Mouse (Mus musculus): Measurements from ENCODE around the gene Uvrag.

Gene Uvrag

DNA sequence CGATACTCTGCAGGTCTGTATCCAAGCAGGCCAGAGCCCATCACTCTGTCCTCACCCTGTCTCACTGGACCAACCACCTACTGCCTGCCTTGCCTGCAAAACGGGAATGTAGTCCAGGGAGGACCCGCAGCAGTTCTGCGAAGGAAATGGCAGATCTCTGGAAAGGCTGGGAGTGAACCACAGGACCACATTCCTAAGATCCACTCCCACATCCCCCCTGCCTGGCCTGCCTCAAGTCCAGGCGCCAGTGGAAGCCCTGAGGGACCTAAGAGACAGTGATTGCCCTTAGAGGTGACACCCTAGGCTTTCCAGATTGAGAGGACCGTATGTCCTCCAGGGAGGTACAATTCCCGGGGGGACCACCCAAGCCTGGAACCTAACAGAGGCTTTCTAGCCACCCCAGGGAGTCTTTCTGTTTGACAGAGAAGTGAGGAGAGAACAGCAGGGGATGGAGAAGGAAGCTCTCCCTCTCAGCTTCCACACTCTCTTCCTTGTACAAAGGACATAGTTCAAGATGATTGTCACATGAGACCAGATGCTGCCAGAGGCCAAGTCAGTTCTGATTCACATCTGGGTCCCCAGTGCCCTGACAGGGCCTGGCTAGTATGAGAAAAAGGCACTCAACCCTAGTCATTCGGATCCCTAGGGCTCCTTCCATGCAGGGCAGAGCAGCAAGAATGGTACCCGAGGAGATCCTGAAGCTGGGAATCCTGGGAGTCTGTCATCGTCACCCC is 31.0 kb upstream of the Uvrag start:
- peaks cover 31% of the 10 kb centered on the region for H3K27me3 ChIP-seq (ENCODE audit: insufficient read depth, low read length)
- TF ChIP-seq CTCF (conservative IDR thresholded peaks at IDR 0.05; ENCODE audit: low read length) (no peak), NANOG (IDR thresholded peaks at IDR 0.05; ENCODE audit: borderline replicate concordance, low read length) (no peak), POU5F1 (IDR thresholded peaks at IDR 0.05; ENCODE audit: borderline replicate concordance, low read length) (no peak)
- H3K9me3 ChIP-seq (ENCODE audit: low read length): no peaks in the 10 kb centered on the region
- no peak overlapping the region for H3K4me3 ChIP-seq (replicated peaks; ENCODE audit: low read length)
- no peaks in the 10 kb centered on the region for H3K36me3 ChIP-seq (ENCODE audit: insufficient read depth, low read length)
- peaks cover 27% of the 10 kb centered on the region for H3K4me1 ChIP-seq (replicated peaks; ENCODE audit: low read depth, low read length)

DNA sequence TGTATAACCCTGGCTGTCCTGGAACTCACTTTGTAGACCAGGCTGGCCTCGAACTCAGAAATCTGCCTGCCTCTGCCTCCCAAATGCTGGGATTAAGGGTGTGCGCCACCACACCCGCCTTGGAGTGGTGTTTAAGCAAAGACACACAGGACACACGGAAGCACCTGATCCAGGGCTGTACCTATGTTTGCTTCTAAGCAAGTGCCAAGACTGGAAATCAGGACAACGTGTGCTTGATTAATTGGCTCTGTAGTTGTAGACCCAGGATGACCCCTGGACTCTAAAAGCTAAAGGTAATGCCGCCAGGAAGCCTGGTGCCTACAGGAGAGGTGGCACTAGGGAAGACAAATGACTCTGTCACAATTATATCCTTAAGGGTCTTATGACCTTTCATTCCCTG is 29.6 kb upstream of the Uvrag start:
- Histone ChIP-seq H3K9me3 (ENCODE audit: low read length) (no peaks in the 10 kb centered on the region), H3K4me1 (replicated peaks; ENCODE audit: low read depth, low read length) (peaks cover 27% of the 10 kb centered on the region), H3K36me3 (ENCODE audit: insufficient read depth, low read length) (no peaks in the 10 kb centered on the region), H3K4me3 (replicated peaks; ENCODE audit: low read length) (no peak overlapping the region), H3K27me3 (ENCODE audit: insufficient read depth, low read length) (peaks cover 20% of the 10 kb centered on the region)
- TF ChIP-seq NANOG (IDR thresholded peaks at IDR 0.05; ENCODE audit: borderline replicate concordance, low read length) (no peak), CTCF (conservative IDR thresholded peaks at IDR 0.05; ENCODE audit: low read length) (no peak), POU5F1 (IDR thresholded peaks at IDR 0.05; ENCODE audit: borderline replicate concordance, low read length) (no peak)

DNA sequence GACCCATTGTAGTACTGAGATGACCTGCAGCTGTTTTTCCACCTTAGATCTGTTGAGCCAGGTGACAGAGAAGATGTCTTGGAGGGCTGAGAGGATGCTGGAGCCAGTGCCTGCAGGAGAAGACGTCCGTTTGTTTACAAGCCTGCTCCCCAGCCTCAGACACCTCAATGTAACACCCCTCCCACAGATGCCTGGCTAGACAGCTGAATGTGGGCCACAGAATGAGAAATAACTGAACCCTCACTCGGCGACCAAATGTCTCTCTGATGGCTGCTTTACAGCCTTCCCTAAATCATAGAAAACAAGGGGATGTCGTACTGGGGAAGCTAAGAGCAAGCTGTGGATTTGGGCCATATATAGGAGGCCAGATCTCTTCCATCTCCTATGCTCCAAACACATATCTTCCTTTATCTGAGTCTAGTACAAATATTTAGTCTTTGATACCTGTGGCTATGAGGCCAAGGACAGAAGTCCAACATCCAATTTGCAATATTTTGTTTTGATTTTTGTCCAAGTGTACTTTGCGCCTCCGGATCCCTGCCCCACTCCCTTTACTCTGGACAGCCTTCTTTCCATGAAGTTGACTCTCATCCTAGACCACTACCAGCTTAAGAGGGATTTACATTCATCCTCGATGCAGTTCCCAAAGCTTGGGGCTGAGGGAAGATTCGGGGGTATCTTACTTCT is 28.9 kb upstream of the Uvrag start:
- Histone ChIP-seq H3K36me3 (ENCODE audit: insufficient read depth, low read length) (no peaks in the 10 kb centered on the region), H3K4me3 (replicated peaks; ENCODE audit: low read length) (no peak overlapping the region), H3K4me1 (replicated peaks; ENCODE audit: low read depth, low read length) (peaks cover 29% of the 10 kb centered on the region), H3K9me3 (ENCODE audit: low read length) (no peaks in the 10 kb centered on the region), H3K27me3 (ENCODE audit: insufficient read depth, low read length) (peaks cover 19% of the 10 kb centered on the region)
- TF ChIP-seq CTCF (conservative IDR thresholded peaks at IDR 0.05; ENCODE audit: low read length) (no peak), POU5F1 (IDR thresholded peaks at IDR 0.05; ENCODE audit: borderline replicate concordance, low read length) (no peak), NANOG (IDR thresholded peaks at IDR 0.05; ENCODE audit: borderline replicate concordance, low read length) (no peak)

DNA sequence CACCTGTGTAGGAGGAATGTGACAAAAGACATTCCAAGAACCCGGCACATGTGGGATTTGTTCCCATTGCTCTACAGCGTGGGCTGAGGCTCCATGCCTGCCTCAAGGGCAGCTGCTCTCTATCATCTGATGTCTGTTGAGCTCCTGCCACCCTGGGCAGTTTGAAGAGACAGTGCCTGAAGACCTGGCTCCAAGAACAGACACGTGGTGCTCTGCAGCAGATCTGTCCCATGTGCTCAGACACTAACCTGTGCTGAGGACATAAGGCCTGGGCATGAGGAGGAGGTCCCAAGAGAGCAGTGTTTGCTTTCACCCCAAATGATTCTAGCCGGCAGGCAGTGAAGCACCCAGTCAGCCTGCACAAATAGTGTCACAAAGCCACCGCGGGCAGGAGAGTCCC is 27.8 kb upstream of the Uvrag start:
- Histone ChIP-seq H3K36me3 (ENCODE audit: insufficient read depth, low read length) (no peaks in the 10 kb centered on the region), H3K27me3 (ENCODE audit: insufficient read depth, low read length) (peaks cover 14% of the 10 kb centered on the region), H3K9me3 (ENCODE audit: low read length) (no peaks in the 10 kb centered on the region), H3K4me1 (replicated peaks; ENCODE audit: low read depth, low read length) (peaks cover 29% of the 10 kb centered on the region), H3K4me3 (replicated peaks; ENCODE audit: low read length) (no peak overlapping the region)
- no peak for TF ChIP-seq POU5F1 (IDR thresholded peaks at IDR 0.05; ENCODE audit: borderline replicate concordance, low read length)
- TF ChIP-seq NANOG (IDR thresholded peaks at IDR 0.05; ENCODE audit: borderline replicate concordance, low read length): no peak
- TF ChIP-seq CTCF (conservative IDR thresholded peaks at IDR 0.05; ENCODE audit: low read length): no peak

DNA sequence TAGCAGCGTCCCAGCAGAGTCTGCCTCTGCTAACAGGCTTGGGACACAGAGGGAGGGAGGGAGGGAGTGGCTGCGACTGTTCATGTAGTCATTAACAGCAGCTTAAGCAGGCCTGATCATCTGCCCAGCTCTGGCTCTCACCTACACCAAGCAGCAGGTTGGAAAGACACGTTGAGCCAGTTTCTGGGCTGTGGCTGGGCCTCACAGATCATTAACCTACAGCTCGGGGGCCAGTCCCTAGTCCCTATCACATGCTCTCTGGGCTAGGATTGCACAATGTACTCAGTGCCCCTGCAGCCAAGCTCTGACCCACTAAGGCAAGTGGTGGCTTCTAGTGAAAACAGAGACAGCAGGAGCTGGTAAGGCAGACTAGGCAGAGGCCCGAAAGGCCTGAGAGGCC is 27.0 kb upstream of the Uvrag start:
- TF ChIP-seq NANOG (IDR thresholded peaks at IDR 0.05; ENCODE audit: borderline replicate concordance, low read length) (no peak), POU5F1 (IDR thresholded peaks at IDR 0.05; ENCODE audit: borderline replicate concordance, low read length) (no peak), CTCF (conservative IDR thresholded peaks at IDR 0.05; ENCODE audit: low read length) (no peak)
- H3K9me3 ChIP-seq (ENCODE audit: low read length): no peaks in the 10 kb centered on the region
- H3K4me3 ChIP-seq (replicated peaks; ENCODE audit: low read length): no peak overlapping the region
- peaks cover 26% of the 10 kb centered on the region for H3K4me1 ChIP-seq (replicated peaks; ENCODE audit: low read depth, low read length)
- no peaks in the 10 kb centered on the region for H3K36me3 ChIP-seq (ENCODE audit: insufficient read depth, low read length)
- peaks cover 11% of the 10 kb centered on the region for H3K27me3 ChIP-seq (ENCODE audit: insufficient read depth, low read length)

DNA sequence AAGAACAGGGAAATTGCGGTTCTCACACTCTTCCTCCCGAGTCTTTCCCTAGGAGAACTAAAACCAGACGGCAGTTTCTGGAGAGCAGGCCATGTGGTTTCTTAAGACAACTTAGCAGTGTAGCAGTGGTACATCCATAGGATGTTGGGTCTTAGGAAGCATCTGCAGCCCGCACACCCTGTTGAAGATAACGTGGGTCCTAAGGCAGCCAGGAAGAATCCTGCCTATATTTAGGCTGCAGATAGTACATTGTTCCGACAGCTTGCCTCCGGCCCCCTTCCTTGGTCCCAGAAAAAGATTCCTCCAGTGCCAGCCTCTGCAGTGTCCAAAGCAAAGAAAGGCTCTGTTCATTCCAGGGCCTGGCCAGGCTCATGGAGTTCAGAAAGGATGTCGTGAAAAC is 25.2 kb upstream of the Uvrag start:
- Histone ChIP-seq H3K4me3 (replicated peaks; ENCODE audit: low read length) (no peak overlapping the region), H3K4me1 (replicated peaks; ENCODE audit: low read depth, low read length) (peaks cover 9% of the 10 kb centered on the region), H3K36me3 (ENCODE audit: insufficient read depth, low read length) (no peaks in the 10 kb centered on the region), H3K27me3 (ENCODE audit: insufficient read depth, low read length) (peaks cover 7% of the 10 kb centered on the region), H3K9me3 (ENCODE audit: low read length) (no peaks in the 10 kb centered on the region)
- TF ChIP-seq CTCF (conservative IDR thresholded peaks at IDR 0.05; ENCODE audit: low read length) (no peak), POU5F1 (IDR thresholded peaks at IDR 0.05; ENCODE audit: borderline replicate concordance, low read length) (no peak), NANOG (IDR thresholded peaks at IDR 0.05; ENCODE audit: borderline replicate concordance, low read length) (no peak)

DNA sequence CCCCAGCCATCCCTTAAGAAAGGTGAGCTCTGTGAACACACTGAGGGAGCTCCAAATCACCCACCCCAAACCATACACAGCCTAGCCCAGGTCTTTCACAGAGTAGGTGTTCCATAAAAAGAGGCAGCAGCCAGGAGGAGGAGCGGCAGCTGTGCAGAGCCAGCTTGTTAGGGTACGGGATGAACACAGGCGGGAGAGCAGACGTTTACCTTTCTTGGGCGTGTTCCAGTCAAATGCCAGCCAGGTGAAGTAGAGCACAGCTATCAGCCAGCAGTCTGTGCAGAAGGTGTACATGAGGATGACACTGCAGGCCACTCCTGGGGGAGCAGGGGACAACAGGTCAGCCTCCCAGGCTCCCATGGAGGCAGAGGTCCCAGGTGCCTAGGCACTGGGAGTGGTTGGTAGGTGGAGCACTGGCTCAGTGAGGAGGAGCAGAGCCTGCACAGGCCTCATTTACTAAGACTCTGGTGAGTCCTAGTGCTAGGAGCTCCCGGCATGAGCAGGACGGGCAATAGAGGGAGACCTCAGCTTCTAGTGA is 24.0 kb upstream of the Uvrag start:
- H3K36me3 ChIP-seq (ENCODE audit: insufficient read depth, low read length): no peaks in the 10 kb centered on the region
- no peak overlapping the region for H3K4me3 ChIP-seq (replicated peaks; ENCODE audit: low read length)
- no peaks in the 10 kb centered on the region for H3K9me3 ChIP-seq (ENCODE audit: low read length)
- TF ChIP-seq POU5F1 (IDR thresholded peaks at IDR 0.05; ENCODE audit: borderline replicate concordance, low read length) (no peak), CTCF (conservative IDR thresholded peaks at IDR 0.05; ENCODE audit: low read length) (no peak), NANOG (IDR thresholded peaks at IDR 0.05; ENCODE audit: borderline replicate concordance, low read length) (no peak)
- 0 out of 2 replicates have a peak, but pooled peaks cover 2% of the 10 kb centered on the region for H3K4me1 ChIP-seq (replicated peaks; ENCODE audit: low read depth, low read length)
- peaks cover 7% of the 10 kb centered on the region for H3K27me3 ChIP-seq (ENCODE audit: insufficient read depth, low read length)

DNA sequence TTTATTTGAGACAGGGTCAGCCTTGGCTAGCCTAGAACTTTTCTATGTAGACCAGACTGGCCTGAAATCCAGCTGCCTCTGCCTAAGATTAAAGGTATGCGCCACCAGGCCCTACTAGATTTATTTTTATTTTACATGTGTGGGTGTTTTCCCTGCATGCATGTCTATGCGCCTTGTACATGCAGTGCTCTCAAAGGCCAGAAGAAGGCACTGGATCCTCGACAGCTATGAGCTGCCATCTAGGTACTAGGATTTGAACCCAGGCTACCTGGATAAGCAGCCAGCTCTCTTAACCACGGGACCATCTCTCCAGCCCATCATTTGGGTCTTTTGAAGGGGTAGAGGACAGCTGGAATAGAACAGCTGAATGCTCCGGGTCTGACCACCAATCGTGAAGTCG is 21.5 kb upstream of the Uvrag start:
- no peak for TF ChIP-seq CTCF (conservative IDR thresholded peaks at IDR 0.05; ENCODE audit: low read length)
- TF ChIP-seq POU5F1 (IDR thresholded peaks at IDR 0.05; ENCODE audit: borderline replicate concordance, low read length): no peak
- no peak for TF ChIP-seq NANOG (IDR thresholded peaks at IDR 0.05; ENCODE audit: borderline replicate concordance, low read length)
- H3K36me3 ChIP-seq (ENCODE audit: insufficient read depth, low read length): no peaks in the 10 kb centered on the region
- peaks cover 10% of the 10 kb centered on the region; the same call in 1 of the 2 replicates for H3K27me3 ChIP-seq (ENCODE audit: insufficient read depth, low read length)
- H3K9me3 ChIP-seq (ENCODE audit: low read length): no peaks in the 10 kb centered on the region
- H3K4me1 ChIP-seq (replicated peaks; ENCODE audit: low read depth, low read length): 0 out of 2 replicates have a peak, but pooled peaks cover 2% of the 10 kb centered on the region
- H3K4me3 ChIP-seq (replicated peaks; ENCODE audit: low read length): no peak overlapping the region
